Mouse (Mus musculus): Measurements from ENCODE around the gene Peak1.

DNA sequence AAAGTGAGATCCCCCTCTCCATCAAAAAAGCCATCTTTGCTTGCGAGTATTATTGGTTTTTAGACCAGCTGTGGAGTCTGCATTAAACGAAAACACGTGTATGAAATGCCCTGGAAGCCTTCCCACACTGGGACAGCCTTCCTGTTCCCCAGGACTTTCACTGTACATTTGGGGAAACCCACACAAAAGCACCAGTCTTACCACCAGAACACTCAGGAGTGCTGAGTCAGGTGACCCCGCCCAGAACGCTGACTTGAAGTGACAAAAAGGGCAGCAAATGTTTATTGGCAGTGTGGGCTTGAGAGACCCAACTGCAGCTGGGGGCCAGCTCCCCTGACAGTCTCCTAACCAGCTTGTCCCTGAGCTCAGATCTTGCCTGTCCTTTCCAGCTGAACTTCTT, 251.7 kb downstream of the Peak1 start:
- TF ChIP-seq CTCF (conservative IDR thresholded peaks at IDR 0.05; ENCODE audit: low read length) (no peak), NANOG (IDR thresholded peaks at IDR 0.05; ENCODE audit: borderline replicate concordance, low read length) (no peak), POU5F1 (IDR thresholded peaks at IDR 0.05; ENCODE audit: borderline replicate concordance, low read length) (no peak)

All from E14TG2a.4 (cell line).